Mouse (Mus musculus) urinary bladder, postnatal 14 days (tissue): ENCODE results near the gene Zcchc2.

Experiments used
- DNase-seq: peaks from one replicate; pipeline ENCODE4 v3.0.0; 2021; ENCODE audit warnings: low spot score

Zcchc2 gene

DNA sequence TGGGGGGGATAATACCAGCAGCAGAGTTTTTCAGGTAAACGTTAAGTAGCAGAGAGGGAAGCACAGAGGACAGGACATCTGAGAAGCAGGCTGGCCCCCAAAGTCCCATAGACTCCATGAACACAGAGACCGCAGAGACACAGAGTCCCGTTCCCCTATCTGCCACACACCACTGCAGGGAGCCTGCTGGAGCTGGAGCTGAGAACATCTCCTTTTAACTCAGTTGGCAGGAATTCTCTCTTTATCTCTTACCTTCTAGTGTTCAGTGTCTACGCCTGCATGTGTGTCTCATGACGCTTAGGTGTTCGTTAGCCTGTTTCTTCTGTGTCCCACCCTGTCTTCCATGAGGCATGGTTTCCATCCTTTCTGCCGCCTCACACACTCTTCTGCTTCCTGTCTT lies 83.0 kb downstream of the Zcchc2 start:
- no peak for DNase-seq

DNA sequence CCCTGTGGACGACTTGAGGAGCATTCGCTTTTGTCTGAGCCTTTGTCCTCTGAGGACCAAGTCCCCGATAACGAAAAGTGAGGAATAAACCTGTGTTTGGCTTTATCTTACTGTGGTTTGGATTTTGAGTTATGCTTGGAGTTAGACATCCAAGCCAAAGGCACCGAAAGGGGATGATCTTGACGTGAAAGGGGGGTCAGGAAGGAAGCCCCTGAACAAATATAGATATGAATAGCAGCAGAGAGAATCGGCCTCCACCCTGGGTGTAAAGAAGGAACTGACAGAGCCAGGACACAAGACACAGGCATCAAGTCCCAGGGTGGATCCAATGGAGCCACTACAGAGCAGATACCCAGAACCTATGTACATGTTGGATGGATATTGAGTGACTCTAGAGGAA lies 83.9 kb downstream of the Zcchc2 start:
- no peak for DNase-seq

DNA sequence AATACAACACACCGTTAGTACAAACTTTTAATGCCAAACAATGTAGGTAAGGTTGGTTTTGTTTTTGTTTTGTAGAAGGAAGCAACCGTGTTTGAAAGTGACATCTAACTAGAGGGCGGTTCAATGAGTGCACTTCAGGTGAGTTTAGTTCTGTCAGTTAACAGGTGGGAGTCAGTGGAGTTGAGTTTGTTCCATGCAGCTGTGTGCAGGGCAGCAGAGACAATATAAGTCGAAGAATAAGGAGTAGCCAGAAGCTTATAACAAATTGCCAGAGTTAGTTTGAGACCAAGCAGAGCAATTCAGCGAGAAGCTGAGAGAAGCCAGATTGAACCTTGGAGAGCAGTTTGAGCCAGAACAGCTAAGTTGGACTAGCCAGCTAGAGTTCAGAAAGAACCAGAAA lies 84.5 kb downstream of the Zcchc2 start:
- no peak for DNase-seq

DNA sequence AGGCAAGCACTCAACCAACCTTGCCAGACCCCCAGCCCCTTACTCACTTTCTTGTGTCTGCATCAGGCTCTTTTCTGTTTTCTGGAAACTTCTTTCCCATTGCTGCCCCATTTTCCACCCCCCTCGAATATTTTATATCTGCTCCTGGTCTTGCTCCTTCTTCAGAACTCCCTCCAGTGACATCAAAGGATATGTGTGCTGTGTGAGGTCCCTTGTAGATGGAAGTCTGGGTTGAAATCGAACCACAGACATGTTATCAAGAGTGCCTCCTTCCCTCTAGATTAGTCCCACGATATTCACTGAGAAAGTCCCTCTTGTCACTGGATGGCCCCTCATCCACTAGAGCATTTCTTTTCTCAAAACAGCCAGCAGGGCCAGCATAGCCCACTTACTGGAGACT lies 86.4 kb downstream of the Zcchc2 start:
- no peak for DNase-seq

DNA sequence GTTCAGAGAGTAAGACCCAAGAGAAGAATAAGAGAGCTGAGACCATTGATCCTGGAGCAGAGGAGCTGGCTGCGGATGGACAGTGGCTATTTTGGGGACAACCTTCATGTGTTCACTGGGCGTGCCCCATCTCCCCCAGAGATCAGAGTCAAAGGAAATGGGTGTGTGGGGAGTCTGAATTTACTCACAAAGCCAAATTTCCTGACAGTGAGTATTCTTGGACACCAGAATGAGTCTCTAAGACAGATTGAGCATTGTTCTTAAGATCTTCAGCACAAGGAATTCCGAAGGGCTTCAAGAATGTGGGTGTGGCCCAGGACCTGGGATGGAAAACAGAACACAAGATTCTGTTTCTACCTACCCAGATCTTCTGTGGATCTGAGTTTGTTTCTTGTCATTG lies 87.0 kb downstream of the Zcchc2 start:
- no peak for DNase-seq
